Mouse (Mus musculus): ENCODE results near the gene Wasf2.

- TF ChIP-seq POLR2A (IDR thresholded peaks at IDR 0.05; ENCODE audit: insufficient read length, low read depth): no peak
- no peak for TF ChIP-seq TCF12 (IDR thresholded peaks at IDR 0.05; ENCODE audit: insufficient read depth, poor library complexity, severe bottlenecking)
- TF ChIP-seq MAX (IDR thresholded peaks at IDR 0.05; ENCODE audit: low read depth): no peak
- no peak for TF ChIP-seq USF1 (IDR thresholded peaks at IDR 0.05; ENCODE audit: low read depth)
- no peak for TF ChIP-seq E2F4 (IDR thresholded peaks at IDR 0.05; ENCODE audit: insufficient read depth)
- no peak for TF ChIP-seq CEBPB (IDR thresholded peaks at IDR 0.05; ENCODE audit: insufficient read depth, poor library complexity, severe bottlenecking)
- no peak for TF ChIP-seq TCF3 (IDR thresholded peaks at IDR 0.05; ENCODE audit: insufficient read length, low read depth)
- TF ChIP-seq SRF (IDR thresholded peaks at IDR 0.05; ENCODE audit: control insufficient read depth, insufficient read length, low read depth): no peak
- no peak for TF ChIP-seq MYOG (IDR thresholded peaks at IDR 0.05; ENCODE audit: control insufficient read depth in 1 of 3, insufficient read depth in 1 of 3, insufficient read length in 2 of 3, low read depth in 2 of 3)
Measured at GRCm38 (mm10) chr4:133090720-133091458, 39.4 kb upstream of the Wasf2 start.

All from myocyte (in vitro differentiated cells).